Mouse (Mus musculus) right cerebral cortex, postnatal 14 days (tissue): ENCODE data around the gene Mup2.
"Not testable (repeated sequence)": the region's sequence is repeated elsewhere in the genome, so short reads cannot be mapped to it uniquely, and the experiment has no call there.

Experiments used
- DNase-seq: peaks from one replicate; pipeline ENCODE4 v3.0.0; 2022

The Mup2 gene

GRCm38 (mm10) chr4:60154189-60154588, at the start of gene Mup2:
Gene Mup2, minus strand, starts transcription at chr4:60154289.
- not testable (repeated sequence) for DNase-seq
